Mouse (Mus musculus): ENCODE data around the gene Ddit4. TPM values are rescaled to one million over a fixed set of nuclear protein-coding genes. Genes with fewer than 3 reads are reported as not detected.

The Ddit4 gene
- polyA plus RNA-seq, 1 experiment from 2014 or later = 5.2 TPM

GRCm38 (mm10) chr10:59932521-59932920 lies 19.1 kb downstream of the Ddit4 start:
- TF ChIP-seq EP300 (IDR thresholded peaks at IDR 0.05; ENCODE audit: low read depth) (no peak), CTCF (IDR thresholded peaks at IDR 0.05; ENCODE audit: low read depth) (no peak)
- WGBS (ENCODE audit: insufficient replicate concordance) = 35% methylated on average over 6 of the region's 6 CpGs
- DNase-seq (no peak), ATAC-seq (peak; percentile 19; the same call in 1 of the 2 replicates)
- Histone ChIP-seq H3K9ac (replicated peaks) (no peak overlapping the region), H3K9me3 (ENCODE audit: low read length) (no peaks in the 10 kb centered on the region), H3K36me3 (replicated peaks; ENCODE audit: insufficient read depth, low read length) (no peaks in the 10 kb centered on the region), H3K4me1 (ENCODE audit: insufficient read depth) (peaks cover 11% of the 10 kb centered on the region), H3K4me3 (ENCODE audit: low read depth, low read length) (no peak overlapping the region), H3K4me2 (ENCODE audit: low read depth, low read length) (no peak overlapping the region), H3K27me3 (ENCODE audit: insufficient read depth, low read length) (no peaks in the 10 kb centered on the region), H3K27ac (ENCODE audit: low read depth) (no peak overlapping the region)

GRCm38 (mm10) chr10:59930996-59931395 lies 20.6 kb downstream of the Ddit4 start:
- H3K27ac ChIP-seq (ENCODE audit: low read depth) = no peak overlapping the region
- TF ChIP-seq CTCF (IDR thresholded peaks at IDR 0.05; ENCODE audit: low read depth) (no peak), EP300 (IDR thresholded peaks at IDR 0.05; ENCODE audit: low read depth) (no peak)
- no peaks in the 10 kb centered on the region for H3K9me3 ChIP-seq (ENCODE audit: low read length)
- 66% methylated on average over 10 of the region's 10 CpGs for WGBS (ENCODE audit: insufficient replicate concordance)
- ATAC-seq = no peak
- no peak overlapping the region for H3K4me2 ChIP-seq (ENCODE audit: low read depth, low read length)
- H3K4me1 ChIP-seq (ENCODE audit: insufficient read depth) = peaks cover 11% of the 10 kb centered on the region
- no peaks in the 10 kb centered on the region for H3K27me3 ChIP-seq (ENCODE audit: insufficient read depth, low read length)
- H3K36me3 ChIP-seq (replicated peaks; ENCODE audit: insufficient read depth, low read length) = no peaks in the 10 kb centered on the region
- no peak overlapping the region for H3K9ac ChIP-seq (replicated peaks)
- DNase-seq = no peak
- no peak overlapping the region for H3K4me3 ChIP-seq (ENCODE audit: low read depth, low read length)

- ATAC-seq = peak; percentile 75
- H3K9me3 ChIP-seq (ENCODE audit: low read length) = no peaks in the 10 kb centered on the region
- 64% methylated on average over 7 of the region's 7 CpGs for WGBS (ENCODE audit: insufficient replicate concordance)
Observed at GRCm38 (mm10) chr10:59929205-59929604, 22.4 kb downstream of the Ddit4 start.

GRCm38 (mm10) chr10:59924305-59924704 lies 27.3 kb downstream of the Ddit4 start:
- no peaks in the 10 kb centered on the region for H3K36me3 ChIP-seq (replicated peaks; ENCODE audit: insufficient read depth, low read length)
- no peak overlapping the region for H3K4me3 ChIP-seq (ENCODE audit: low read depth, low read length)
- peaks cover 28% of the 10 kb centered on the region for H3K4me1 ChIP-seq (ENCODE audit: insufficient read depth)
- H3K27me3 ChIP-seq (ENCODE audit: insufficient read depth, low read length) = no peaks in the 10 kb centered on the region
- no peaks in the 10 kb centered on the region for H3K9me3 ChIP-seq (ENCODE audit: low read length)
- H3K4me2 ChIP-seq (ENCODE audit: low read depth, low read length) = no peak overlapping the region
- no peak for TF ChIP-seq CTCF (IDR thresholded peaks at IDR 0.05; ENCODE audit: low read depth)
- no peak overlapping the region for H3K27ac ChIP-seq (ENCODE audit: low read depth)
- ATAC-seq = no peak
- peak; percentile 37 for DNase-seq
- 46% methylated on average over 3 of the region's 3 CpGs for WGBS (ENCODE audit: insufficient replicate concordance)
- H3K9ac ChIP-seq (replicated peaks) = no peak overlapping the region

More at GRCm38 (mm10) chr10:59929205-59929604, 22.4 kb downstream of the Ddit4 start:
- H3K27ac ChIP-seq (ENCODE audit: low read depth) = no peak overlapping the region
- peaks cover 8% of the 10 kb centered on the region for H3K4me1 ChIP-seq (ENCODE audit: insufficient read depth)
- TF ChIP-seq EP300 (IDR thresholded peaks at IDR 0.05; ENCODE audit: low read depth) (peak; percentile 33; the same call in 1 of the 2 replicates), CTCF (IDR thresholded peaks at IDR 0.05; ENCODE audit: low read depth) (no peak)
- no peak overlapping the region for H3K4me3 ChIP-seq (ENCODE audit: low read depth, low read length)
- H3K27me3 ChIP-seq (ENCODE audit: insufficient read depth, low read length) = no peaks in the 10 kb centered on the region
- peak; percentile 56 for DNase-seq
- no peaks in the 10 kb centered on the region for H3K36me3 ChIP-seq (replicated peaks; ENCODE audit: insufficient read depth, low read length)
- no peak overlapping the region for H3K4me2 ChIP-seq (ENCODE audit: low read depth, low read length)
- no peak overlapping the region for H3K9ac ChIP-seq (replicated peaks)

GRCm38 (mm10) chr10:59923493-59923892 lies 28.1 kb downstream of the Ddit4 start:
- Histone ChIP-seq H3K4me2 (ENCODE audit: low read depth, low read length) (no peak overlapping the region), H3K36me3 (replicated peaks; ENCODE audit: insufficient read depth, low read length) (no peaks in the 10 kb centered on the region), H3K9ac (replicated peaks) (no peak overlapping the region), H3K4me1 (ENCODE audit: insufficient read depth) (peaks cover 28% of the 10 kb centered on the region), H3K4me3 (ENCODE audit: low read depth, low read length) (no peak overlapping the region), H3K27ac (ENCODE audit: low read depth) (no peak overlapping the region), H3K27me3 (ENCODE audit: insufficient read depth, low read length) (no peaks in the 10 kb centered on the region), H3K9me3 (ENCODE audit: low read length) (no peaks in the 10 kb centered on the region)
- TF ChIP-seq CTCF (IDR thresholded peaks at IDR 0.05; ENCODE audit: low read depth) (no peak), EP300 (IDR thresholded peaks at IDR 0.05; ENCODE audit: low read depth) (no peak)
- ATAC-seq (no peak), DNase-seq (no peak)
- WGBS (ENCODE audit: insufficient replicate concordance) = 75% methylated on average over 2 of the region's 2 CpGs

- Histone ChIP-seq H3K9ac (replicated peaks) (peak overlapping the region; percentile 56), H3K27me3 (ENCODE audit: insufficient read depth, low read length) (no peaks in the 10 kb centered on the region), H3K36me3 (replicated peaks; ENCODE audit: insufficient read depth, low read length) (no peaks in the 10 kb centered on the region), H3K9me3 (ENCODE audit: low read length) (no peaks in the 10 kb centered on the region), H3K4me3 (ENCODE audit: low read depth, low read length) (peak overlapping the region; percentile 49), H3K4me2 (ENCODE audit: low read depth, low read length) (peak overlapping the region; percentile 84), H3K4me1 (ENCODE audit: insufficient read depth) (peaks cover 37% of the 10 kb centered on the region), H3K27ac (ENCODE audit: low read depth) (peak overlapping the region; percentile 76)
- ATAC-seq (peak; percentile 87), DNase-seq (peak; percentile 85)
- TF ChIP-seq CTCF (IDR thresholded peaks at IDR 0.05; ENCODE audit: low read depth) = peak; percentile 62
- peak; percentile 92 for TF ChIP-seq EP300 (IDR thresholded peaks at IDR 0.05; ENCODE audit: low read depth)
- WGBS (ENCODE audit: insufficient replicate concordance) = 8% methylated on average over 33 of the region's 33 CpGs
Observed at GRCm38 (mm10) chr10:59920810-59921681, 30.6 kb downstream of the Ddit4 start.
